Mouse (Mus musculus) heart, embryonic 16.5 days (tissue): Measurements from ENCODE around the gene Gpc1. TPM values are rescaled to one million over a fixed set of nuclear protein-coding genes. Genes with fewer than 3 reads are reported as not detected.

Source experiments
- ATAC-seq: fragments of 200-750 bp; cut with Nextera tagmentation; replicated peaks from 2 replicates; pipeline ENCODE4 v1.8.0; 2017; ENCODE audit warnings: moderate number of reproducible peaks; ENCODE audit not compliant: insufficient read depth, low FRiP score; ENCODE audit errors: extremely low read depth
- H3K27ac ChIP-seq: fragments of 300-500 bp; sonication (generic); 2 replicates; pipeline ENCODE4 v1.5.1; 2014; ENCODE audit warnings: mild to moderate bottlenecking, low read length, control low read depth, moderate library complexity
- H3K27me3 ChIP-seq: fragments of 300-500 bp; sonication (generic); 2 replicates; pipeline ENCODE4 v1.6.1; 2014; ENCODE audit warnings: low read length, mixed read lengths; ENCODE audit not compliant: control insufficient read depth, insufficient read depth
- H3K36me3 ChIP-seq: fragments of 300-500 bp; sonication (generic); 2 replicates; pipeline ENCODE4 v1.6.1; 2014; ENCODE audit not compliant: control insufficient read depth, insufficient read depth
- H3K4me1 ChIP-seq: fragments of 300-500 bp; sonication (generic); 2 replicates; pipeline ENCODE4 v1.6.1; 2014; ENCODE audit warnings: low read length, mixed read lengths; ENCODE audit not compliant: control insufficient read depth, insufficient read depth
- H3K4me2 ChIP-seq: fragments of 300-500 bp; sonication (generic); 2 replicates; pipeline ENCODE4 v1.6.1; 2014; ENCODE audit warnings: low read depth, mild to moderate bottlenecking, control low read depth, low read length
- H3K4me3 ChIP-seq: fragments of 300-500 bp; sonication (generic); 2 replicates; pipeline ENCODE4 v1.5.1; 2014; ENCODE audit warnings: mild to moderate bottlenecking, control low read depth, low read length
- H3K9ac ChIP-seq: fragments of 300-500 bp; sonication (generic); 2 replicates; pipeline ENCODE4 v1.6.1; 2014; ENCODE audit warnings: low read length, control low read depth
- H3K9me3 ChIP-seq: fragments of 300-500 bp; sonication (generic); replicated peaks from 2 replicates; pipeline ENCODE4 v1.6.1; 2016; ENCODE audit warnings: low read length; ENCODE audit not compliant: control insufficient read depth
- WGBS: fragments of 180-500 bp; shearing (Covaris S2); extraction: QIAGEN DNeasy Blood & Tissue Kit; methylation state at CpG from one replicate; pipeline ENCODE4 v1.1.7; 2014; 5-methylcytosine and 5-hydroxymethylcytosine counted together
- polyA plus RNA-seq: library from polyadenylated mRNA; unstranded; fragments of >200 nt; fragmentation: Nextera tagmentation; extraction: Ambion mirVana; gene quantifications from 2 replicates; pipeline ENCODE4 v1.2.1, GENCODE M21; 2015

Gpc1 gene
- polyA plus RNA-seq, 1 experiment from 2014 or later, result 68.0 TPM

GRCm38 (mm10) chr1:92799653-92800052 is 31.8 kb upstream of the Gpc1 start:
- Histone ChIP-seq H3K4me3 (no peak overlapping the region), H3K4me1 (no peaks in the 10 kb centered on the region), H3K9me3 (no peaks in the 10 kb centered on the region), H3K27ac (no peak overlapping the region), H3K4me2 (no peak overlapping the region), H3K27me3 (no peaks in the 10 kb centered on the region), H3K36me3 (no peaks in the 10 kb centered on the region), H3K9ac (no peak overlapping the region)
- no peak for ATAC-seq
- 64% methylated on average over 5 of the region's 5 CpGs for WGBS

GRCm38 (mm10) chr1:92802362-92802761 is 29.1 kb upstream of the Gpc1 start:
- no peak for ATAC-seq
- H3K4me2 ChIP-seq, result no peak overlapping the region
- H3K9me3 ChIP-seq, result no peaks in the 10 kb centered on the region
- H3K27ac ChIP-seq, result no peak overlapping the region
- H3K36me3 ChIP-seq, result no peaks in the 10 kb centered on the region
- no peak overlapping the region for H3K4me3 ChIP-seq
- no peak overlapping the region for H3K9ac ChIP-seq
- 94% methylated on average over 1 of the region's 1 CpGs for WGBS
- no peaks in the 10 kb centered on the region for H3K27me3 ChIP-seq
- H3K4me1 ChIP-seq, result no peaks in the 10 kb centered on the region

- no peaks in the 10 kb centered on the region for H3K9me3 ChIP-seq
- H3K9ac ChIP-seq, result no peak overlapping the region
- H3K4me3 ChIP-seq, result no peak overlapping the region
- no peaks in the 10 kb centered on the region for H3K27me3 ChIP-seq
- no peaks in the 10 kb centered on the region for H3K36me3 ChIP-seq
- no peak overlapping the region for H3K4me2 ChIP-seq
- H3K27ac ChIP-seq, result no peak overlapping the region
- WGBS, result 75% methylated on average over 4 of the region's 4 CpGs
- no peaks in the 10 kb centered on the region for H3K4me1 ChIP-seq
- ATAC-seq, result no peak
Observed at GRCm38 (mm10) chr1:92803376-92803775, 28.1 kb upstream of the Gpc1 start.

GRCm38 (mm10) chr1:92805181-92805580 is 26.3 kb upstream of the Gpc1 start:
- Histone ChIP-seq H3K36me3 (no peaks in the 10 kb centered on the region), H3K4me2 (no peak overlapping the region), H3K27ac (no peak overlapping the region), H3K9me3 (peaks cover 7% of the 10 kb centered on the region), H3K4me3 (no peak overlapping the region), H3K27me3 (no peaks in the 10 kb centered on the region), H3K9ac (no peak overlapping the region), H3K4me1 (no peaks in the 10 kb centered on the region)
- WGBS, result 58% methylated on average over 5 of the region's 5 CpGs
- ATAC-seq, result no peak

GRCm38 (mm10) chr1:92805836-92806235 is 25.6 kb upstream of the Gpc1 start:
- no peak overlapping the region for H3K27ac ChIP-seq
- 51% methylated on average over 2 of the region's 2 CpGs for WGBS
- no peak for ATAC-seq

GRCm38 (mm10) chr1:92806720-92807119 is 24.7 kb upstream of the Gpc1 start:
- Histone ChIP-seq H3K4me3 (no peak overlapping the region), H3K4me2 (no peak overlapping the region), H3K27ac (no peak overlapping the region), H3K4me1 (no peaks in the 10 kb centered on the region), H3K36me3 (no peaks in the 10 kb centered on the region), H3K27me3 (no peaks in the 10 kb centered on the region), H3K9me3 (peaks cover 7% of the 10 kb centered on the region), H3K9ac (no peak overlapping the region)
- ATAC-seq, result no peak
- 67% methylated on average over 3 of the region's 3 CpGs for WGBS

More at GRCm38 (mm10) chr1:92805836-92806235, 25.6 kb upstream of the Gpc1 start:
- no peaks in the 10 kb centered on the region for H3K4me1 ChIP-seq
- no peak overlapping the region for H3K4me2 ChIP-seq
- no peaks in the 10 kb centered on the region for H3K36me3 ChIP-seq
- H3K4me3 ChIP-seq, result no peak overlapping the region
- no peak overlapping the region for H3K9ac ChIP-seq
- H3K27me3 ChIP-seq, result no peaks in the 10 kb centered on the region
- H3K9me3 ChIP-seq, result peaks cover 7% of the 10 kb centered on the region

GRCm38 (mm10) chr1:92809621-92810020 is 21.8 kb upstream of the Gpc1 start:
- 77% methylated on average over 4 of the region's 4 CpGs for WGBS
- Histone ChIP-seq H3K4me2 (no peak overlapping the region), H3K9ac (no peak overlapping the region), H3K9me3 (peaks cover 9% of the 10 kb centered on the region), H3K4me3 (no peak overlapping the region), H3K27me3 (no peaks in the 10 kb centered on the region), H3K4me1 (no peaks in the 10 kb centered on the region), H3K27ac (no peak overlapping the region), H3K36me3 (no peaks in the 10 kb centered on the region)
- ATAC-seq, result no peak

- Histone ChIP-seq H3K27me3 (no peaks in the 10 kb centered on the region), H3K36me3 (no peaks in the 10 kb centered on the region), H3K27ac (no peak overlapping the region), H3K9me3 (peaks cover 6% of the 10 kb centered on the region), H3K4me3 (no peak overlapping the region), H3K4me1 (no peaks in the 10 kb centered on the region), H3K4me2 (no peak overlapping the region), H3K9ac (no peak overlapping the region)
- 65% methylated on average over 5 of the region's 5 CpGs for WGBS
- ATAC-seq, result no peak
Observed at GRCm38 (mm10) chr1:92814319-92814718, 17.1 kb upstream of the Gpc1 start.

GRCm38 (mm10) chr1:92815100-92815499 is 16.3 kb upstream of the Gpc1 start:
- Histone ChIP-seq H3K9ac (no peak overlapping the region), H3K4me1 (no peaks in the 10 kb centered on the region), H3K9me3 (0 out of 2 replicates have a peak, but pooled peaks cover 2% of the 10 kb centered on the region), H3K27me3 (no peaks in the 10 kb centered on the region), H3K4me3 (no peak overlapping the region), H3K36me3 (no peaks in the 10 kb centered on the region), H3K27ac (no peak overlapping the region), H3K4me2 (no peak overlapping the region)
- ATAC-seq, result no peak
- 77% methylated on average over 9 of the region's 9 CpGs for WGBS
